Mouse (Mus musculus) hindbrain, embryonic 13.5 days (tissue): Measurements from ENCODE around the gene Bcl2l13. TPM values are rescaled to one million over a fixed set of nuclear protein-coding genes. Genes with fewer than 3 reads are reported as not detected.
"Not testable (repeated sequence)": the region's sequence is repeated elsewhere in the genome, so short reads cannot be mapped to it uniquely, and the experiment has no call there.

Experiments used
- ATAC-seq: fragments of 200-750 bp; cut with Nextera tagmentation; 2 replicates; pipeline ENCODE4 v1.8.0; 2017; ENCODE audit warnings: moderate TSS enrichment; ENCODE audit not compliant: low FRiP score
- H3K27ac ChIP-seq: fragments of 300-500 bp; sonication (generic); 2 replicates; pipeline ENCODE4 v1.5.1; 2015; ENCODE audit warnings: inconsistent platforms, mild to moderate bottlenecking, moderate library complexity
- H3K27me3 ChIP-seq: fragments of 300-500 bp; sonication (generic); 2 replicates; pipeline ENCODE4 v1.6.1; 2015; ENCODE audit warnings: mild to moderate bottlenecking, inconsistent platforms
- H3K36me3 ChIP-seq: fragments of 300-500 bp; sonication (generic); 2 replicates; pipeline ENCODE4 v1.6.1; 2015; ENCODE audit warnings: mild to moderate bottlenecking, inconsistent platforms
- H3K4me1 ChIP-seq: fragments of 300-500 bp; sonication (generic); replicated peaks from 2 replicates; pipeline ENCODE4 v1.6.1; 2015; ENCODE audit warnings: inconsistent platforms
- H3K4me2 ChIP-seq: fragments of 300-500 bp; sonication (generic); 2 replicates; pipeline ENCODE4 v1.6.1; 2015; ENCODE audit warnings: inconsistent platforms, mild to moderate bottlenecking, moderate library complexity
- H3K4me3 ChIP-seq: fragments of 300-500 bp; sonication (generic); 2 replicates; pipeline ENCODE4 v1.5.1; 2015; ENCODE audit warnings: mild to moderate bottlenecking, inconsistent platforms
- H3K9ac ChIP-seq: fragments of 300-500 bp; sonication (generic); 2 replicates; pipeline ENCODE4 v1.6.1; 2015; ENCODE audit warnings: mild to moderate bottlenecking, inconsistent platforms
- H3K9me3 ChIP-seq: fragments of 300-500 bp; sonication (generic); 2 replicates; pipeline ENCODE4 v1.6.1; 2016; ENCODE audit warnings: inconsistent platforms
- WGBS: fragments of 180-500 bp; shearing (Covaris S2); methylation state at CpG from one replicate; pipeline ENCODE4 v1.1.7; 2015; 5-methylcytosine and 5-hydroxymethylcytosine counted together
- polyA plus RNA-seq: library from polyadenylated mRNA; unstranded; fragments of >200 nt; fragmentation: Nextera tagmentation; extraction: Ambion mirVana; gene quantifications from 2 replicates; pipeline ENCODE4 v1.2.1, GENCODE M21; 2015

The Bcl2l13 gene
- polyA plus RNA-seq, 1 experiment from 2014 or later, result 29.4 TPM

DNA sequence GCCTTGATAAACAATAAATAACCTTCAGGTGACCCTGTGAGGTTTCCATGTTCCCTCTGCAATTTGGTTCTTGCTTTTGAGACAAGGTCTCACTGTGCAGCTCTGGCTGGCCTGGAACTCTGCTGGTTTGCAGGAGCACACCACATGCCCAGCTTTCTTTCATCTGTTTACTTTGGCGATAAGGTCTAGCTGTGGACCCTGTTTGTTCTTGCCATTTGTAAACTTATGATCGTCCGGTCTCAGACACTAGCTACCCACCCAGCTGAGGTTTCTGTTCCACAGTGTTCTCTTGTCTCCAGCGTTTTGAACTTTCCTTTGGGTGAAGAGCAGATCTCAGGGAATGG lies 28.3 kb upstream of the Bcl2l13 start:
- H3K36me3 ChIP-seq, result peaks cover 91% of the 10 kb centered on the region
- H3K4me1 ChIP-seq, result no peaks in the 10 kb centered on the region
- H3K9ac ChIP-seq, result no peak overlapping the region
- ATAC-seq, result no peak
- no peak overlapping the region for H3K27ac ChIP-seq
- 92% methylated on average over 4 of the region's 4 CpGs for WGBS
- no peak overlapping the region for H3K4me2 ChIP-seq
- no peaks in the 10 kb centered on the region for H3K27me3 ChIP-seq
- H3K9me3 ChIP-seq, result no peaks in the 10 kb centered on the region
- H3K4me3 ChIP-seq, result no peak overlapping the region

DNA sequence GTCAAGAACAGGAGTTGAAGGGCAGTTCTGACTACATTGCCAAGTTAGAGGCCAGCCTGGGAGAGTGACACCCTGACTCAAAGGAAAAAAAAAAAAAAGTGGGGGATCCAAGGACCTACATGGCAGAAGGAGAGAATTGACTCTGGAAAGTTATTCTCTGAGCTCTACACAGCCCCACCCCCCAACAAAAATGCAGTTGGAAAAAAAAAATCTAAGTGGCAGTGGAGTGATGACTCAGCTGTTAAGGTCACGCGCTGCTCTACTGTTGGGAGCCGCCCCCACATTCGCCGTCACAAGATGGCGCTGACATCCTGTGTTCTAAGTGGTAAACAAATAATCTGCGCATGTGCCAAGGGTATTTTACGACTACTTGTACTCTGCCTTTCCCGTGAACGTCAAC lies 24.0 kb upstream of the Bcl2l13 start:
- H3K36me3 ChIP-seq, result peaks cover 49% of the 10 kb centered on the region
- WGBS, result 97% methylated on average over 10 of the region's 10 CpGs
- H3K27ac ChIP-seq, H3K9ac ChIP-seq, H3K27me3 ChIP-seq, H3K4me1 ChIP-seq, H3K4me3 ChIP-seq, ATAC-seq, H3K4me2 ChIP-seq, H3K9me3 ChIP-seq: not testable (repeated sequence)

GRCm38 (mm10) chr6:120819294-120819693 lies 16.7 kb upstream of the Bcl2l13 start:
- no peak overlapping the region for H3K9ac ChIP-seq
- no peaks in the 10 kb centered on the region for H3K27me3 ChIP-seq
- H3K4me3 ChIP-seq, result no peak overlapping the region
- 98% methylated on average over 2 of the region's 2 CpGs for whole genome bisulfite sequencing
- no peak for ATAC-seq
- H3K4me1 ChIP-seq, result peaks cover 24% of the 10 kb centered on the region
- H3K4me2 ChIP-seq, result no peak overlapping the region
- H3K9me3 ChIP-seq, result no peaks in the 10 kb centered on the region
- H3K36me3 ChIP-seq, result peaks cover 24% of the 10 kb centered on the region
- H3K27ac ChIP-seq, result no peak overlapping the region

GRCm38 (mm10) chr6:120820144-120820543 lies 15.9 kb upstream of the Bcl2l13 start:
- Histone ChIP-seq H3K27me3 (no peaks in the 10 kb centered on the region), H3K36me3 (peaks cover 24% of the 10 kb centered on the region), H3K9me3 (no peaks in the 10 kb centered on the region), H3K4me3 (no peak overlapping the region), H3K27ac (no peak overlapping the region), H3K9ac (no peak overlapping the region), H3K4me1 (peaks cover 24% of the 10 kb centered on the region), H3K4me2 (0 out of 2 replicates have a peak overlapping the region, but pooled peaks have one; percentile 8)
- WGBS, result 94% methylated on average over 5 of the region's 5 CpGs
- no peak for ATAC-seq

- H3K9me3 ChIP-seq, result no peaks in the 10 kb centered on the region
- H3K9ac ChIP-seq, result no peak overlapping the region
- H3K4me1 ChIP-seq, result peaks cover 24% of the 10 kb centered on the region
- peaks cover 24% of the 10 kb centered on the region for H3K36me3 ChIP-seq
- no peaks in the 10 kb centered on the region for H3K27me3 ChIP-seq
- peak overlapping the region; percentile 81 for H3K4me2 ChIP-seq
- no peak for ATAC-seq
- H3K27ac ChIP-seq, result no peak overlapping the region
- WGBS, result 90% methylated on average over 1 of the region's 1 CpGs
- H3K4me3 ChIP-seq, result no peak overlapping the region
Observed at GRCm38 (mm10) chr6:120820941-120821340, 15.1 kb upstream of the Bcl2l13 start.

DNA sequence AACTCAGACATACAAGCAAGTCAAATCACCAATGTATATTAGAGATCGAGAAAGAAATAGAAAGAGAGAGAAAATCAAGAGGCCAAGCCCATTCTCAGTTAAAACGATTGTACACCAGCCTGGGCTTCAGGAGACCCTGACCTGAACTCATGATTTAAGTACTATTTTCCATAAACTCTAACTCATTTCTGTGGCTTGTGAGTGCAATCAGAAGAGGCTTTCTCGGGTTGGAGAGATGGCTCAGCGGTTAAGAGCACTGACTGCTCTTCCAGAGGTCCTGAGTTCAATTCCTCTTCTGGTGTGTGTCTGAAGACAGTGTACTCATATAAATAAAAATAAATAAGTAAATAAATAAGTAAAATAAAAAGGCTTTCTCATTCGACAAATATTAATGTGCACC lies 14.3 kb upstream of the Bcl2l13 start:
- no peak for ATAC-seq
- Histone ChIP-seq H3K9me3 (no peaks in the 10 kb centered on the region), H3K27me3 (no peaks in the 10 kb centered on the region), H3K9ac (peak overlapping the region; percentile 91), H3K4me2 (peak overlapping the region; percentile 81), H3K4me3 (peak overlapping the region; percentile 97), H3K4me1 (peaks cover 24% of the 10 kb centered on the region), H3K27ac (no peak overlapping the region), H3K36me3 (peaks cover 24% of the 10 kb centered on the region)
- WGBS, result 62% methylated on average over 5 of the region's 5 CpGs

- 0% methylated on average over 41 of the region's 41 CpGs for WGBS
- peak within 1 kb of the TSS; percentile 97 for H3K4me3 ChIP-seq
- peak within 1 kb of the TSS; percentile 81 for H3K4me2 ChIP-seq
- H3K4me1 ChIP-seq, result peaks cover 24% of the 10 kb centered on the region
- peak within 1 kb of the TSS; percentile 91 for H3K9ac ChIP-seq
- peaks cover 2% of the 10 kb centered on the region; the same call in 1 of the 2 replicates for H3K27me3 ChIP-seq
- peak within 1 kb of the TSS; percentile 92 for H3K27ac ChIP-seq
- ATAC-seq, result peak; percentile 97
- H3K36me3 ChIP-seq, result peaks cover 20% of the 10 kb centered on the region
- no peaks in the 10 kb centered on the region for H3K9me3 ChIP-seq
Observed at GRCm38 (mm10) chr6:120822307-120822928, 13.6 kb upstream of the Bcl2l13 start, which contains the start of gene Atp6v1e1. Gene Atp6v1e1 (minus strand): TSS chr6:120822793.

DNA sequence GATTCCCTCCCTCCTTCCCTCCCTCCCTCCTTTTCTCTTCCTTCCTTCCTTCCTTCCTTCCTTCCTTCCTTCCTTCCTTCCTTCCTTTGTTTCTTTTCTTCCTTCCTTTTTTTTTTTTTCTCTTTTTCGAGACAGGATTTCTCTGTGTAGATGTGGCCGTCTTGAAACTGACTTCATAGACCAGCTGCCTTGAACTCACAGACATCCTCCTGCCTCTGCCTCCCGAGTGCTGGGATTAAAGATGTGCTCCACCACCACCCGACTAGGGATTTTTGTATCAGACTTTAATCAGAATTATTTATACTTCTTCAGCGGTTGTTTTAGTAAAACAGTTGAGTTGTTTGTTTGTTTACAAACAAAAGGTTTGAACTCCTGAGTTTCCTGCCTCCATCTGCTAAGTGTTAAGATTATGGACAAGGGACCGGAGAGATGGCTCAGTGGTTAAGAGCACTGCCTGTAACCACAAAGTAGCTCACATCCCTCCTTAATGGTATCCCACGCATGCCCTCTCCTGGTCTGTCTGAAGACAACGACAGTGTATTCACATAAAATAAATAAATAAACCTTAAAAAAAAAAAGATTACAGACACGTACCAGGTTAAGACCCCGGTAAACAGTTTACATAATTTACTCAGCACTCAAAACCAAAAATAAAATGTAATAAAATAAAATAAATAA lies 12.9 kb upstream of the Bcl2l13 start:
- Histone ChIP-seq H3K36me3 (peaks cover 14% of the 10 kb centered on the region), H3K9ac (no peak overlapping the region), H3K27me3 (peaks cover 4% of the 10 kb centered on the region; the same call in 1 of the 2 replicates), H3K4me1 (peaks cover 24% of the 10 kb centered on the region), H3K27ac (peak overlapping the region; percentile 70; the same call in 1 of the 2 replicates), H3K9me3 (no peaks in the 10 kb centered on the region), H3K4me2 (peak overlapping the region; percentile 46), H3K4me3 (peak overlapping the region; percentile 97; the same call in 1 of the 2 replicates)
- WGBS, result 72% methylated on average over 10 of the region's 10 CpGs
- ATAC-seq, result peak; percentile 43

DNA sequence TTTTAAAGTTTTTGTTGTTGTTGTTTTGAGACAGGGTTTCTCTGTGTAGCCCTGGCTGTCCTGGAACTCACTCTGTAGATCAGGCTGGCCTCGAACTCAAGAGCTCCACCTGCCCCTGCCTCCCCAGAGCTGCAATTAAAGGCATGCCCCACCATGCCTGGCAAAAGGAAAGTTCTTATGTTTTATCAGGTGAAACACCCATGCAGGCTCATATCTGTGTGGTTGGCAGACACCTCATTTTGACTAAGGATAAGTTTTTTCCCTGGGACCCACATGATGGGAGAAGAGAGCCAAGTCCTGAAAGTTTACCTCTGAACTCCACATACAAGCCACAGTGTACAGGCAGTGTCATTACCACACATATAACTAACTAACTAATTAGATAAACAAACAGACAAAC lies 6.0 kb upstream of the Bcl2l13 start:
- peaks cover 14% of the 10 kb centered on the region for H3K27me3 ChIP-seq
- no peak for ATAC-seq
- H3K36me3 ChIP-seq, result no peaks in the 10 kb centered on the region
- H3K9ac ChIP-seq, result no peak overlapping the region
- H3K4me1 ChIP-seq, result no peaks in the 10 kb centered on the region
- H3K4me2 ChIP-seq, result no peak overlapping the region
- 62% methylated on average over 1 of the region's 1 CpGs for WGBS
- H3K27ac ChIP-seq, result no peak overlapping the region
- no peak overlapping the region for H3K4me3 ChIP-seq
- H3K9me3 ChIP-seq, result no peaks in the 10 kb centered on the region

- WGBS, result 74% methylated on average over 4 of the region's 4 CpGs
- Histone ChIP-seq H3K4me1 (peaks cover 5% of the 10 kb centered on the region), H3K9me3 (no peaks in the 10 kb centered on the region), H3K4me3 (no peak overlapping the region), H3K27me3 (peaks cover 14% of the 10 kb centered on the region), H3K36me3 (no peaks in the 10 kb centered on the region), H3K4me2 (no peak overlapping the region), H3K27ac (no peak overlapping the region), H3K9ac (no peak overlapping the region)
- ATAC-seq, result no peak
Observed at GRCm38 (mm10) chr6:120830866-120831608, 5.0 kb upstream of the Bcl2l13 start.

DNA sequence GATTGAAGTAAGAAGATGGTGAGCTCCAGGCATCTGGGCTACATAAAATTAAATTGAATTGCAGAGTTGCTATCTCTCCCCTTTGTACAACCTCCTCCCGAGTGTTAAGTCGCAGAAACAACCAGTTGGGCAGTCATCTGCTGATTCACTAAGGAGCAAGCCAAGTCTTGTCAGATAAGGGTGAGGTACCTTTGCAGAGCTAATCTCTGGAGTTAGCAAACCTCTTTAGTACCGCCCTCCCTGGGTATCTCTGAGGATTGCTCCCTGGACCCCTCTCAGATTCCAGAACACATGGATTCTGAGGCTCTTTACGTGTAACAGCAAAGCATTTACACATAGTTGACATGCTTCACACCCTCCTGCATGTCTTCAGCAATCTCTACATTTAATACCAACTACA lies 3.9 kb upstream of the Bcl2l13 start:
- Histone ChIP-seq H3K27ac (no peak overlapping the region), H3K4me2 (no peak overlapping the region), H3K27me3 (peaks cover 14% of the 10 kb centered on the region), H3K4me3 (no peak overlapping the region), H3K9me3 (no peaks in the 10 kb centered on the region), H3K9ac (no peak overlapping the region), H3K36me3 (no peaks in the 10 kb centered on the region), H3K4me1 (peaks cover 11% of the 10 kb centered on the region)
- ATAC-seq, result no peak
- 78% methylated on average over 4 of the region's 4 CpGs for WGBS

GRCm38 (mm10) chr6:120834766-120835321 lies 1.2 kb upstream of the Bcl2l13 start:
- H3K36me3 ChIP-seq, result peaks cover 8% of the 10 kb centered on the region
- 0 out of 2 replicates have a peak, but pooled peaks cover 7% of the 10 kb centered on the region for H3K27me3 ChIP-seq
- WGBS, result 89% methylated on average over 4 of the region's 4 CpGs
- no peak overlapping the region for H3K27ac ChIP-seq
- H3K4me2 ChIP-seq, result no peak overlapping the region
- H3K9me3 ChIP-seq, result no peaks in the 10 kb centered on the region
- no peak overlapping the region for H3K9ac ChIP-seq
- H3K4me3 ChIP-seq, result no peak overlapping the region
- no peak for ATAC-seq
- peaks cover 17% of the 10 kb centered on the region for H3K4me1 ChIP-seq
